Mouse (Mus musculus) stomach, embryonic 14.5 days (tissue): ENCODE results near the gene Frmpd2. TPM values are rescaled to one million over a fixed set of nuclear protein-coding genes. Genes with fewer than 3 reads are reported as not detected.

Source experiments
- ATAC-seq: fragments of 200-750 bp; cut with Nextera tagmentation; 2 replicates; pipeline ENCODE4 v1.8.0; 2017; ENCODE audit warnings: low read depth, moderate TSS enrichment; ENCODE audit not compliant: insufficient number of reproducible peaks, insufficient read depth, low FRiP score
- H3K27ac ChIP-seq: fragments of 300-500 bp; sonication (generic); 2 replicates; pipeline ENCODE4 v1.5.1; 2014; ENCODE audit warnings: mild to moderate bottlenecking, low read length, moderate library complexity, mixed read lengths
- H3K27me3 ChIP-seq: fragments of 300-500 bp; sonication (generic); 2 replicates; pipeline ENCODE4 v1.6.1; 2014; ENCODE audit warnings: low read length, control low read depth, mixed read lengths; ENCODE audit not compliant: control insufficient read depth, insufficient read depth
- H3K36me3 ChIP-seq: fragments of 300-500 bp; sonication (generic); 2 replicates; pipeline ENCODE4 v1.6.1; 2014; ENCODE audit warnings: mild to moderate bottlenecking, control low read depth, low read length, moderate library complexity, mixed read lengths; ENCODE audit not compliant: control insufficient read depth, insufficient read depth
- H3K4me1 ChIP-seq: fragments of 300-500 bp; sonication (generic); 2 replicates; pipeline ENCODE4 v1.6.1; 2014; ENCODE audit warnings: low read length, control low read depth, mixed read lengths; ENCODE audit not compliant: control insufficient read depth, insufficient read depth
- H3K4me2 ChIP-seq: fragments of 300-500 bp; sonication (generic); replicated peaks from 2 replicates; pipeline ENCODE4 v1.6.1; 2014; ENCODE audit warnings: low read depth, low read length, control low read depth
- H3K4me3 ChIP-seq: fragments of 300-500 bp; sonication (generic); 2 replicates; pipeline ENCODE4 v1.5.1; 2014; ENCODE audit warnings: low read depth, low read length, control low read depth
- H3K9ac ChIP-seq: fragments of 300-500 bp; sonication (generic); replicated peaks from 2 replicates; pipeline ENCODE4 v1.6.1; 2014; ENCODE audit warnings: low read depth, mild to moderate bottlenecking, control low read depth, low read length, moderate library complexity, mixed read lengths
- H3K9me3 ChIP-seq: fragments of 300-500 bp; sonication (generic); 2 replicates; pipeline ENCODE4 v1.6.1; 2016; ENCODE audit warnings: low read depth, low read length, control low read depth; ENCODE audit not compliant: control insufficient read depth
- WGBS: fragments of 180-500 bp; shearing (Covaris S2); extraction: QIAGEN DNeasy Blood & Tissue Kit; methylation state at CpG from one replicate; pipeline ENCODE4 v1.1.7; 2014; 5-methylcytosine and 5-hydroxymethylcytosine counted together
- polyA plus RNA-seq: library from polyadenylated mRNA; unstranded; fragments of >200 nt; fragmentation: Nextera tagmentation; extraction: Ambion mirVana; gene quantifications from 2 replicates; pipeline ENCODE4 v1.2.1, GENCODE M21; 2014

Frmpd2 gene
- polyA plus RNA-seq, 1 experiment from 2014 or later = 0.16 TPM

GRCm38 (mm10) chr14:33539559-33540167 is 68.2 kb downstream of the Frmpd2 start:
- no peak for ATAC-seq
- Histone ChIP-seq H3K4me1 (no peaks in the 10 kb centered on the region), H3K4me3 (no peak overlapping the region), H3K36me3 (no peaks in the 10 kb centered on the region), H3K27me3 (no peaks in the 10 kb centered on the region), H3K9me3 (no peaks in the 10 kb centered on the region), H3K27ac (no peak overlapping the region), H3K9ac (no peak overlapping the region), H3K4me2 (no peak overlapping the region)
- WGBS = 78% methylated on average over 7 of the region's 7 CpGs

- WGBS = 77% methylated on average over 8 of the region's 8 CpGs
- no peaks in the 10 kb centered on the region for H3K4me1 ChIP-seq
- H3K4me3 ChIP-seq = no peak overlapping the region
- no peaks in the 10 kb centered on the region for H3K9me3 ChIP-seq
- H3K27me3 ChIP-seq = no peaks in the 10 kb centered on the region
- no peak overlapping the region for H3K4me2 ChIP-seq
- H3K36me3 ChIP-seq = no peaks in the 10 kb centered on the region
- no peak for ATAC-seq
- H3K27ac ChIP-seq = no peak overlapping the region
- no peak overlapping the region for H3K9ac ChIP-seq
Measured at GRCm38 (mm10) chr14:33545565-33546143, 74.2 kb downstream of the Frmpd2 start.

- H3K27ac ChIP-seq = no peak overlapping the region
- ATAC-seq = no peak
- no peak overlapping the region for H3K9ac ChIP-seq
- H3K36me3 ChIP-seq = no peaks in the 10 kb centered on the region
- H3K9me3 ChIP-seq = no peaks in the 10 kb centered on the region
- H3K4me1 ChIP-seq = no peaks in the 10 kb centered on the region
- no peaks in the 10 kb centered on the region for H3K27me3 ChIP-seq
- WGBS = 57% methylated on average over 3 of the region's 3 CpGs
- H3K4me3 ChIP-seq = no peak overlapping the region
- H3K4me2 ChIP-seq = no peak overlapping the region
Measured at GRCm38 (mm10) chr14:33548650-33549049, 77.2 kb downstream of the Frmpd2 start.

DNA sequence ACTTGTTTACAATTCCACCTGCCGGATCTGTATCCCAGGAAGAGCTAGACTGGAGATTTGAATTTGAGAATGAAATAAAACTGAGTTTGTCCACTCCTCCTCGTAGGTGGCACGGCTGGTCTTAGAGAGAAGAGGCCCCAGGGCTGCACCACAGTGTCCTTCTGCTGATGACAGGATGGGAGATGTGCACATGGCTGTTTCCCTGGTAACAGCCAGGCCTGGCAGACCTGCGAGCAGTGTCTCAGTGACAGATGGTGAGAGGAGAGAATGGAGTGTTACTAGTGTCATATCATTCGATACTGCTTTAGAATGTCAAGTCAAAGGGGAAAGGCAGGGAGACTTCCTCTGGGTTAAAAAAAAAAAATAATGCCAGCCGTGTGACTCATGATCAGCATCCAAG is 78.4 kb downstream of the Frmpd2 start:
- WGBS = 58% methylated on average over 6 of the region's 6 CpGs
- Histone ChIP-seq H3K4me2 (no peak overlapping the region), H3K9me3 (no peaks in the 10 kb centered on the region), H3K27ac (no peak overlapping the region), H3K4me1 (no peaks in the 10 kb centered on the region), H3K27me3 (no peaks in the 10 kb centered on the region), H3K4me3 (no peak overlapping the region), H3K36me3 (no peaks in the 10 kb centered on the region), H3K9ac (no peak overlapping the region)
- ATAC-seq = no peak

- Histone ChIP-seq H3K27me3 (no peaks in the 10 kb centered on the region), H3K9me3 (no peaks in the 10 kb centered on the region), H3K27ac (no peak overlapping the region), H3K36me3 (no peaks in the 10 kb centered on the region), H3K4me3 (no peak overlapping the region), H3K4me1 (no peaks in the 10 kb centered on the region), H3K4me2 (no peak overlapping the region), H3K9ac (no peak overlapping the region)
- no peak for ATAC-seq
- 34% methylated on average over 6 of the region's 6 CpGs for WGBS
Measured at GRCm38 (mm10) chr14:33570737-33571136, 99.2 kb downstream of the Frmpd2 start.

DNA sequence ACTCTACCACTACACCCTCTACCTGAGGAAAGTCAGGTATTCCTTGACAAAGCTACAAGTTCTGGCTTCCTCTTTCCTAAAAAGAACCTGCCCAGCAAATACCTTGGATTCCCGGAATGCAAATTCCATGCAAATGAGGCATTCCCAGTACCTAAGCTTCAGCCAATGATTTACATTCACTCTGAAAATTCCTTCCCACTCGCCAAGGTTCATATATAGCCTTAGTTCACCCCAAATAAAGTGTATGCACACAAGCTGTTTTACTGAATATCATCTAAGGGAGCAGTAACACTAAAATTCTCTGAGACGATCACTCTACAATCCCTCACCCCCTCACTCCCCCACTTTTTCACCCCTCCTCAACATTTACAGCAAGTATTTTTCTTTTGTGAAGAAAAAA is 102.1 kb downstream of the Frmpd2 start:
- Histone ChIP-seq H3K9me3 (no peaks in the 10 kb centered on the region), H3K4me1 (no peaks in the 10 kb centered on the region), H3K27ac (no peak overlapping the region), H3K4me2 (no peak overlapping the region), H3K27me3 (no peaks in the 10 kb centered on the region), H3K4me3 (no peak overlapping the region), H3K36me3 (no peaks in the 10 kb centered on the region), H3K9ac (no peak overlapping the region)
- 72% methylated on average over 3 of the region's 3 CpGs for WGBS
- no peak for ATAC-seq

DNA sequence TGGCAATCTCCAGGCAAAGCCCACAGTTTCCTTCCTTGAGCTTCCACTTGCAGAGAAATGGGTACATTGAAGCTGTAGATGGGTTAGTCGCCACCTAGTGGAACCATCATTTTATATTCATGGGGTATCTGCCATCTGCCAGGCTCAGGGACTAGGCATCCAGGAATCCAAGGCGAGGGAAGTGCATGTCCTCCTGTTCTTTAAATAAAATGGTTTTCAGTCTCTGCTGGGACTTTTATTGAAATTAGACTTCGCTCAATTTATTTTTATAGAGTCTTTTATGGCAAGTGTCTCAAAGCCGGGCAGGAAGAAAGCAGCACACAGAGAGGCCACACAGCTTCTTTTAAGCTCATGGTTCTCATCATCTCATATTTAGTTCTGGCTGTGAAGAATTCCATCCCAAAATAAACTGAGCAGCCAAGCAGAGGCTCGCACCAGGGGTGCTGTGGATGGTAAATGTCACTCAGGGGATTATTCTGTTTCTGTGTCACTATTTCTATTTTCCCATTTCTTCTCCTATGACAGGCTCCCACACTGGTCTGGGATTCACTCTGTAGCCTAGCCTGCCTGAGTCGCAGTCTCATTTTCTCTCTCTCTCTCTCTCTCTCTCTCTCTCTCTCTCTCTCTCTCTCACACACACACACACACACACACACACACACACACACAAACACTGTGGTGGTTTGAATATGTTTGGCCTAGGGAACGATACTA is 108.4 kb downstream of the Frmpd2 start:
- no peaks in the 10 kb centered on the region for H3K36me3 ChIP-seq
- WGBS = 70% methylated on average over 7 of the region's 7 CpGs
- no peak overlapping the region for H3K9ac ChIP-seq
- H3K27ac ChIP-seq = no peak overlapping the region
- H3K4me3 ChIP-seq = no peak overlapping the region
- H3K27me3 ChIP-seq = no peaks in the 10 kb centered on the region
- no peak for ATAC-seq
- H3K9me3 ChIP-seq = no peaks in the 10 kb centered on the region
- H3K4me2 ChIP-seq = no peak overlapping the region
- no peaks in the 10 kb centered on the region for H3K4me1 ChIP-seq

GRCm38 (mm10) chr14:33588951-33589350 is 117.5 kb downstream of the Frmpd2 start, which contains the start of gene Ptpn20:
Gene Ptpn20 (plus strand): TSS chr14:33589207.
- no peak for ATAC-seq
- Histone ChIP-seq H3K9ac (no peak within 1 kb of the TSS), H3K27me3 (no peaks in the 10 kb centered on the region), H3K4me3 (no peak within 1 kb of the TSS), H3K27ac (no peak within 1 kb of the TSS), H3K9me3 (no peaks in the 10 kb centered on the region), H3K36me3 (no peaks in the 10 kb centered on the region), H3K4me1 (no peaks in the 10 kb centered on the region), H3K4me2 (no peak within 1 kb of the TSS)
- WGBS = 62% methylated on average over 14 of the region's 14 CpGs
